9 mouse cellular contexts compared by ENCODE assay signal in the genomic region with DNA sequence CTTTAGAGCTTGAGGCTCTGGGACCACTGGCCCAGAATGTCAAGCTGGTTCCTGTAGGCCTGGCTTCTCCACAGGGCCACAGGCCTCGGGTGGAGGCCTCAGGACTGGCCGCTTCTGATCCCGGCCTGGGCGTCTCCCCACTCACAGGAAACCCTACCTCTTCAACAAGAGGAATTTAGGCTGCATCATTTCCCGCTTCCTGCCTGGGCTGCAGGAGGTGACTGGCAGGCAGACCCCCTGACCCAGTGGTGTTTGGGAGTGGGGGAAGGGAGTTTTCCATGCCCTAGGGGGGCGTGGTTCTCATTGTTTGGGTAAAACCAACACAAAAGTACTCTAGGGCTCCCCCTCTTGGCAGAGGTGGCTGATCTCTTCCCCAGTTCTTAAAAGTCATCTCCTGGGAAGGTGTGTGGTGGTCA. TPM values are rescaled to one million over a fixed set of nuclear protein-coding genes. Genes with fewer than 3 reads are reported as not detected.
DNase-seq lines count a peak whose midpoint lies in the region; ATAC-seq and TF ChIP-seq lines count a peak whose summit lies in the region.
"Had no signal": no experiment of that assay in that cellular context is flagged by ENCODE, and none has a peak within 500 bp of the region (broad histone marks: within the 10 kb centered on the region; RNA-seq: fewer than 3 reads in every experiment).

No protein-coding gene starts in this region.

- no peaks in the 10 kb centered on the region for H3K9me3 ChIP-seq in heart, embryonic 13.5 days
- H3K9me3 ChIP-seq in kidney, embryonic 15.5 days (replicated peaks) = no peaks in the 10 kb centered on the region

- H3K9ac ChIP-seq in heart, embryonic 13.5 days = peak overlapping the region; percentile 73
- no peak overlapping the region for H3K9ac ChIP-seq in kidney, embryonic 15.5 days

- TF ChIP-seq POLR2A in thymus, adult 2 months (IDR thresholded peaks at IDR 0.05; ENCODE audit: control insufficient read depth, extremely low read depth, insufficient read depth, low read length, poor library complexity) = no peak

- peaks cover 64% of the 10 kb centered on the region for H3K4me1 ChIP-seq in heart, embryonic 13.5 days
- H3K4me1 ChIP-seq in kidney, embryonic 15.5 days = peaks cover 69% of the 10 kb centered on the region
- peaks cover 14% of the 10 kb centered on the region for H3K4me1 ChIP-seq in thymus, adult 2 months (replicated peaks; ENCODE audit: control insufficient read depth, insufficient read depth, low read length)

- ATAC-seq in heart, embryonic 13.5 days (ENCODE audit: extremely low read depth, insufficient number of reproducible peaks, low FRiP score, low TSS enrichment) = no peak; the same call in 1 of the 2 replicates
- no peak for ATAC-seq in kidney, embryonic 15.5 days (replicated peaks; ENCODE audit: low FRiP score)
- ATAC-seq in inflammation-experienced regulatory T-cells, adult 6 months = no peak

- peaks cover 38% of the 10 kb centered on the region for H3K36me3 ChIP-seq in heart, embryonic 13.5 days
- H3K36me3 ChIP-seq in kidney, embryonic 15.5 days = peaks cover 34% of the 10 kb centered on the region
- no peaks in the 10 kb centered on the region; the same call in 1 of the 2 replicates for H3K36me3 ChIP-seq in thymus, adult 2 months (ENCODE audit: control insufficient read depth, insufficient read depth, low read length)

- H3K27ac ChIP-seq in heart, embryonic 13.5 days (replicated peaks) = peak overlapping the region; percentile 93
- H3K27ac ChIP-seq in kidney, embryonic 15.5 days = peak overlapping the region; percentile 86
- no peak overlapping the region for H3K27ac ChIP-seq in thymus, adult 2 months (ENCODE audit: control insufficient read depth, insufficient read depth, low read length)

- peak overlapping the region; percentile 14; the same call in 1 of the 2 replicates for H3K4me3 ChIP-seq in heart, embryonic 13.5 days
- H3K4me3 ChIP-seq in kidney, embryonic 15.5 days (replicated peaks) = no peak overlapping the region
- no peak overlapping the region for H3K4me3 ChIP-seq in thymus, adult 2 months (ENCODE audit: control insufficient read depth, insufficient read depth, low read length)
- H3K4me3 ChIP-seq: erythroblast, embryonic 14.5 days had no signal

- no peaks in the 10 kb centered on the region for H3K27me3 ChIP-seq in heart, embryonic 13.5 days (replicated peaks)
- H3K27me3 ChIP-seq in kidney, embryonic 15.5 days = no peaks in the 10 kb centered on the region
- no peaks in the 10 kb centered on the region for H3K27me3 ChIP-seq in thymus, adult 2 months (ENCODE audit: control insufficient read depth, insufficient read depth, low read length)

- TF ChIP-seq CTCF in thymus, adult 2 months (IDR thresholded peaks at IDR 0.05; ENCODE audit: borderline replicate concordance, control insufficient read depth, extremely low read depth, insufficient read depth, low read length, poor library complexity) = 0 out of 2 replicates have a peak, but pooled peaks have one; percentile 35

- 32% methylated on average over 6 of the region's 6 CpGs for WGBS in heart, embryonic 13.5 days
- WGBS in kidney, embryonic 15.5 days = 21% methylated on average over 6 of the region's 6 CpGs
- 75% methylated on average over 6 of the region's 6 CpGs for WGBS in thymus, adult 2 months

- peak overlapping the region; percentile 36 for H3K4me2 ChIP-seq in heart, embryonic 13.5 days
- peak overlapping the region; percentile 5; the same call in 1 of the 2 replicates for H3K4me2 ChIP-seq in kidney, embryonic 15.5 days

- peak; percentile 31 for DNase-seq in ovary, adult 18-20 months (ENCODE audit: low spot score)
- no peak for DNase-seq in ovary, postnatal 36 days (ENCODE audit: low spot score)
- DNase-seq in cerebellum, postnatal 14 days = peak; percentile 48 to 69
- DNase-seq in lung, postnatal 25 days (ENCODE audit: low spot score) = peak; percentile 90
- peak; percentile 73 for DNase-seq in thymus, adult 2 months

RNA-seq across cellular contexts. Expression of a gene that starts 4.0 kb away (rescaled TPM):
- polyA plus RNA-seq in heart, embryonic 13.5 days (2015; fragmentation: Nextera tagmentation; extraction: Ambion mirVana) = 7.8 and 7.9 TPM in 2 replicates
- polyA plus RNA-seq in kidney, embryonic 15.5 days (2015; fragmentation: Nextera tagmentation; extraction: Ambion mirVana) = 9.7 and 12.6 TPM in 2 replicates
- polyA plus RNA-seq in thymus, adult 2 months (2012; rRNA removed) = 99.0 and 100 TPM in 2 replicates
- polyA plus RNA-seq in inflammation-experienced regulatory T-cells, adult 6 months (2017; shearing (Covaris generic)) = 10 to 100 TPM in 2 of 3 experiments, 1 to 10 TPM in 1; 9.4 to 13.7 (median 11.0) TPM

RNA-seq across cellular contexts. Expression of a gene that starts 7.9 kb away (rescaled TPM):
- 2.6 and 3.3 TPM in 2 replicates for polyA plus RNA-seq in heart, embryonic 13.5 days (2015; fragmentation: Nextera tagmentation; extraction: Ambion mirVana)
- polyA plus RNA-seq in kidney, embryonic 15.5 days (2015; fragmentation: Nextera tagmentation; extraction: Ambion mirVana) = 5.3 and 6.9 TPM in 2 replicates
- 47.4 and 52.7 TPM in 2 replicates for polyA plus RNA-seq in thymus, adult 2 months (2012; rRNA removed)
- polyA plus RNA-seq in inflammation-experienced regulatory T-cells, adult 6 months (2017; shearing (Covaris generic)) = 1 to 10 TPM in 1 of 3 experiments, under 1 TPM in 2; 0.39 to 1.6 (median 0.91) TPM

RNA-seq across cellular contexts. Expression of a gene that starts 17.6 kb away (rescaled TPM):
- 1.1 and 1.6 TPM in 2 replicates for polyA plus RNA-seq in heart, embryonic 13.5 days (2015; fragmentation: Nextera tagmentation; extraction: Ambion mirVana)
- 1.9 TPM in 2 replicates for polyA plus RNA-seq in kidney, embryonic 15.5 days (2015; fragmentation: Nextera tagmentation; extraction: Ambion mirVana)
- polyA plus RNA-seq in thymus, adult 2 months (2012; rRNA removed) = 14.2 and 18.9 TPM in 2 replicates
- polyA plus RNA-seq in inflammation-experienced regulatory T-cells, adult 6 months (2017; shearing (Covaris generic)) = 1 to 10 TPM in 2 of 3 experiments, under 1 TPM in 1; 0.88 to 3.8 (median 3.5) TPM

RNA-seq across cellular contexts. Expression of a gene that starts 18.4 kb away (rescaled TPM):
- 23.5 and 27.7 TPM in 2 replicates for polyA plus RNA-seq in heart, embryonic 13.5 days (2015; fragmentation: Nextera tagmentation; extraction: Ambion mirVana)
- 34.8 and 41.2 TPM in 2 replicates for polyA plus RNA-seq in kidney, embryonic 15.5 days (2015; fragmentation: Nextera tagmentation; extraction: Ambion mirVana)
- polyA plus RNA-seq in thymus, adult 2 months (2012; rRNA removed) = 72.7 and 74.2 TPM in 2 replicates
- polyA plus RNA-seq in inflammation-experienced regulatory T-cells, adult 6 months (2017; shearing (Covaris generic)) = 10 to 100 TPM in 1 of 3 experiments, 1 to 10 TPM in 2; 8.5 to 14.3 (median 8.7) TPM

RNA-seq across cellular contexts. Expression of a gene that starts 21.6 kb away (rescaled TPM):
- polyA plus RNA-seq in heart, embryonic 13.5 days (2015; fragmentation: Nextera tagmentation; extraction: Ambion mirVana) = 0.11 TPM in 1 of 2 replicates, not detected in the other
- polyA plus RNA-seq in kidney, embryonic 15.5 days (2015; fragmentation: Nextera tagmentation; extraction: Ambion mirVana) = 0.27 TPM in 1 of 2 replicates, not detected in the other
- 3.2 and 3.6 TPM in 2 replicates for polyA plus RNA-seq in thymus, adult 2 months (2012; rRNA removed)
- polyA plus RNA-seq in inflammation-experienced regulatory T-cells, adult 6 months (2017; shearing (Covaris generic)) = 1 to 10 TPM in 1 of 3 experiments, under 1 TPM in 2; 0.33 to 1.6 (median 0.74) TPM
- polyA plus RNA-seq: erythroblast, embryonic 14.5 days had no signal
